Mouse (Mus musculus) monocyte, adult 2 months (primary cell): ENCODE results near the gene Erc2.

Source experiments
- DNase-seq, 2 experiments: peaks; one replicate each; pipeline ENCODE4 v3.0.0; 2022; ENCODE audit warnings: low spot score in 2 of 2, low read depth in 1 of 2

The Erc2 gene

DNA sequence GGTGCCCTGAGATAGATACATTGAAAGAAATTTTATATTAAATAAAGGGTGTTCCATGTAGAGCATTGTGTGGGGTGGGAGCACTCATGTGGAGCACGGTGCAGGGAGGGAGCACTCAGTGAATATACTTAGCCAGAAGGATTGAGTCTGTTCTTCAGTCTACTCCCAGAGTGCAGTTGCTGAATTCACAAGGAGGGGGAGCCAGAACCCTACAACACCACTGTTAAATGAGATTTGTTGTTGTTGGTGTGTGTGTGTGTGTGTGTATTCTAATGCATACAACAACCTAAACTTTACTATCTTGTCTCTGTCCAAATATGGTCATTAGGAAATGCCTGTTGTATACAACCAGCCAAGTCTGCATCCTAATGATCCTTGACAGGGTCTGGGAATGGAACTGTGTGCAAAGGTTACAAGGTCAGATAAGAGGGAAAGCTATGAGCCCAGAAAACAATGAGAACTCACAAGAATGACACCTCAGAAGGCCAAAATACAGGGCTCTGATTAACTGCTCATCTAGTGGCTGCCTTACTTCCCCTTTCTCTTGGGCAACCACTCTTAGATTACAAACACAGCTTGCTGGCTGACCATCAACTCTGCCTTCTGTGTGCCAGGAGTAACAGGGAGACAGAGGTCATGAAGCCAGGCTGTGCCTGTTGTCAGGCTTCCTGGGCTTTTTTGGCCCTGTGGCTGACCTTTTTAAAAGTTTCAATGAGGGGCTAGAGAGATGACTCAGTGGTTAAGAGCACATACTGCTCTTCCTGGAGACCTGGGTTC, 661.3 kb downstream of the Erc2 start:
- DNase-seq: no peak

- DNase-seq: no peak
Observed at GRCm38 (mm10) chr14:28286511-28286910, 664.3 kb downstream of the Erc2 start.

- DNase-seq: no peak
Observed at GRCm38 (mm10) chr14:28288196-28288595, 666.0 kb downstream of the Erc2 start.

DNA sequence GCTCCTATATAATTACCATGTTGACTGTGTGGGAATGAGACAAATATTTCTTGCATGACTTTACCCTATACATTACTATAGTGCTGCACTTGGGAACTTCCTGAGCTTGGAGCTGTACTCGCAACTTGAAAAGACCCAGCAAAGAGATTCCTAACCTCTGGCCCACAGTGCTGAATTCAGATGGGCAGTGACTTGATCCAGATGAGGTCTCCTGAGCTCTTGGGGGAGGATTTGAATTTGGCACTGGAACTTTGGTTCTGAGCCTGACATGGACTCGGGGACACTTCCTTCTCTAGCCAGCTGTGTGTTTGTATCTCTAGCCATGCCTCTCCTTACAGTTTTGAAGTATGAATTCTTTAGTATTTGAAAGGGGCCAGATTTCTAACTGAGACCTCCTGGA, 666.7 kb downstream of the Erc2 start:
- DNase-seq: no peak

DNA sequence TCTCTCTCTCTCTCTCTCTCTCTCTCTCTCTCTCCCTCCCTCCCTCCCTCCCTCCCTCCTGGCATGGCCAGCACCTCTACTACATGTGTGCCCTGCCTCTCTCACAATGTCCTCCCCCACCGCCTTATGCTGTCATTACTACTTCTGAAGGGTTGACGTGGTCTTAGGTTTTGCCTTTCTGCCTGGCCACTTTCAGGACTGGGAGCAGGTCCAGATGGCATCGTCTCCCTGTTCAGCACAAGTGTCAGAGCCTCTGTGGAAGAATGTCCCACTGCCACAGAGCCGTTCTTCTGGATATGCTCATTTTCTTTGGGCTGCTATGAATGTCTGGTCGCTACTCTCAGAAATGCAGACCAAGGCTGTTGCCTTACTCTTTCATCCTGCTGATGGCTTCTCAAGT, 671.7 kb downstream of the Erc2 start:
- DNase-seq: no peak

DNA sequence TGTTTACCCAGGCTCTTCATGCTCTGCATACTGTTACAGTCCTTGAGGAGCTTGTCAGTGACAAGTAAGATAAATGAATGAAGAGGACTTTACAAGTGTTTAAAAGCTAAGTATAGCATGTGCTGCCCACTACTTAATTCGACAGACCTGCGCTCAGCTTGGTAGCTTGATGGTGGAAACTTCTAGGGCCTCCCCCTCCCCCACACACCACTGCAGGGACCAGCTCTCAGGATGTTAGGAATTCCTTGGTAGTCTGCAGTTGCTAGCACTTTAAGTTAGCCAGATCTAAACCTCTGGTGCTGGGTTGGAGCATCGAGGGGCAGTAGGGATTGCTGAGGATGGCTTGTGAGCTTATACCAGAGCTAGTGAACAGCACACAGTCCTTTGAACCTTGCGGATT, 672.9 kb downstream of the Erc2 start:
- DNase-seq: no peak

DNA sequence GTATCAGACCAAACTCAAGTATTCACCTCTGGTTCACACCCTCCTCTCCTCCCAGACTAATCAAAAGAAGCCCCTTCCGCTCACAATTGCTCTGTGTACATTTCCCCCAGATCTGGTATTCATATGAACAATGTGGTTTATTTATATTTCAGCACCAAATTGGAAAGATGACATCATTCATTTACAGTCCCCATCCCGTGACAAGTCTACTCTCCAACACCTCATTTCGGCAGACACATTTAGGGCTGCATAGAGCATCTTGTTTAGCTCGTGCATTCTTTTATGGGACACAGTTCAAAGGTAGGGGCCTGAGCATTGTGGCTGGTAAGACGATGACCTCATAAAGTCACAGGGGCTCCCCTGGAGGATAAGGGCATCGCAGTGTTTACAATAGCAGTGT, 677.9 kb downstream of the Erc2 start:
- no peak for DNase-seq

- no peak for DNase-seq
Observed at GRCm38 (mm10) chr14:28301251-28301650, 679.0 kb downstream of the Erc2 start.

DNA sequence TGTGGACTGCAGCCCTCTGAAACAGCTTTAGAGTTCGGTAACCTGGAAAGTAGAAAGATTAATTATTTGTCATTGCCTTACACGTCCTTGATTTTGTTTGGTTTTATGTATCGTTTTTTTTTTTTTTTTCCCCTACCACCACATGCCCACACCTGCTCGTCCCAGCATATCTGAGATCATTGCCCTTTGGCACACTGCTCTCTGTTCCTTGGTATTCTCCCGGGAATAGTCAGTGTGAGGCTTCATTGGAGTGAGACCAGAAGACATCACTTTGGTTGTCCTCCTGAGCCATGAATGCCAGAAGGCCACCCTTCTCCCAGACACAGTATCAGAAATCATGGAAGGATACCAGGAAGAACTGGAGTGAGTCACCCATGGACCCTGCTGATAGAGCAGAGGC, 681.9 kb downstream of the Erc2 start:
- no peak for DNase-seq

DNA sequence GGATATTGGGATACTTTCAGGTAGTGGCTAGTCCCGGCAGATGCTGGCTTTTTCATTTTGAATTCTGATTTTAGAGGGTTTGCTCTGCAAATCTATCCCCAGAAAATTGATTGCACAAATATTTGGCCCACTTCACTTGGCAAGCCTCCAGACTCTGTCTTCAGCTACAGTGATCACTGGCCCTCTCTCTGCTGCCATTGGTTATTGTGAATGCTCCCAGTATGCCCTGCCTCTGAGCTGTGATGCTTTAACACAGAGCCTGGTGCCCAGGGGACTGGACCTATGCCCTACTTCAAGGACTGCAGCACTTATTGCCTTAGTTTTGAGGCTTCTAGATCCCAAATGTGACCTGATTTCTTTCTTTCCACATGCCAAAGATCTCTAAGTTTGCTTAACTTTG, 686.4 kb downstream of the Erc2 start:
- no peak for DNase-seq

DNA sequence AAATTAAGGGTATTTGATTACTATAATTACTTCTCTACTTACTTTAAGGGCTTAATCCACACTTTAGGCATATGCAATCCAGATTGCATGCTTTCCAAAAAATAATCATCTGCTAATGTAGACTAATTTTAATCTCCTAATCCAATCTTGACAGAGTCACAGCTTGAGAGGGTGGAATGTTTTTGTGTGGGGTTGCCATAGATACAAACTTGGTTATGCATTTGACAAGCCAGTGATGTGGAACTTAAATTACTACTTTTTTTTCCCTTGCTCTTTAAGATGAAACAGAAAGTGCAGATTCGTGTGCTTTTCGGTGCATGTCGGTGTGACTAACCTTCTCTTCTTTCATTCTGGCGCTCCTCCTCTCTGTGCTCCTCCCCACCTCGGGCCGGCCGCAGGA, 694.6 kb downstream of the Erc2 start:
- no peak for DNase-seq

DNA sequence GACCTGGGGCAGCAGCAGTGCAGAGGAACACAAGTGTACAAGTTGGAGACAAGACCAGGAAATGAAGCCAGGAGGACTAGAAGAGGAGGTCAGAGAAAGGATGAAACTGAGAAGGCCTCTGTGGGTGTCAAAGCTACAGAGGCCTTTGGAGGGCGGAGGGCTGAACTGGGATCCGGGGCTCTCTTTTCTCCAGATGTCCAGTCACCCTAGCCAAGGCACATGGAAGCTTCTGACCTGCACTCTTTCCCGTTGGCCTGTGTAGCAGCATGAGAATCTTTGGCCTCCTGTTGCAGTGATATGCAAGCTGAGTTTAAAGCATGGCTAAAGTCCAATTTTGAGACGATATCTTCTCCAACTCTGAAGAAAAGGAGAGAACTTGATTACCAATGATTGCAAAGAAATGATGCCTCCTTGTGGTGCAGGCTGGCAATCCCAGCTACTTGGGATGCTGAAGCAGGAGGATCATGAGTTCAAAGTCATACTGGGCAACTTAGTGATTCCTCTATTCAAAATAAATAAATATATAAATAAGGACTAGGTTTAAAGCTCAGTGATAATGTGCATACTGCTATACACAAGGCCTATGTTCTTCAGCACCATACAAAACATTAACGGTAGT, 699.8 kb downstream of the Erc2 start:
- no peak for DNase-seq

DNA sequence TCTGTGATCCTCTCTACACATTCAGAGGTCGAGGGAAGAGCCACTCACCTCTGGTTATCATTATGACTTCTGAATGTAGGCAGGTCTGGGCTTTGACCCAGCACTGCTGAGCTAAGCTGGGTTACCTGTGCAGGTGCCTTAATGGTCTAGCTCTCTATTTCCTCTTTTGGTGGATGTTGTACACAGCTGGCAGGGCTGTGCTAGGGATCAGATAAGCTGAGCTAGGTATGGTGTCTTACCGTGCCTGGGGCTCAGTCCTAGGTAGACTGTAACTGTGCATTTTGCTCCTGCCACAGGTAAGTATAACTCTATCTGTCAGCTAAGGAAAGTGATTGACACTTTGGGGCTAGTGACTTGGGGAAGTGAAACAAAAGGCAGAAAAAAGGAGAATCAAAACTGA, 701.0 kb downstream of the Erc2 start:
- no peak for DNase-seq

GRCm38 (mm10) chr14:28323727-28324126, 701.5 kb downstream of the Erc2 start:
- DNase-seq: no peak

DNA sequence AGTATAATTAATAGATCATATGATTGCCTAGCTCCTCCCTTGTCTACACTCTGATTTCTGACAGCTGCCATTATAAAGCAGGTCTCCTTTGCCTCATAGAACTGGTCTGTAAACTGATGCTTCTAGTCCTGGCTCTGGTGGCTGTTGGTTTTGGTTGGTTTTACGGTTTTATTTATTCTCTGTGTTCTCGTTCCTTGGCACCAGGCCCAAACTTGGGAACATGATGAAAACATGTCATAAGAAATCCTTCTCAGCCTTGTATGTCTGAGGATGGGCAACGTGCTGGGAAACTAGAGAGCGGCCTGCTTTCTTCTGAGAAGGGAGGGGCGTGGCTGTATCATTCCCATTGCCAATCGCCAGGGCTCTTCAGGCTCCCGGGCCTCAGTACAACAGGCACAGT, 704.2 kb downstream of the Erc2 start:
- no peak for DNase-seq

GRCm38 (mm10) chr14:28328512-28328911, 706.3 kb downstream of the Erc2 start:
- no peak for DNase-seq

DNA sequence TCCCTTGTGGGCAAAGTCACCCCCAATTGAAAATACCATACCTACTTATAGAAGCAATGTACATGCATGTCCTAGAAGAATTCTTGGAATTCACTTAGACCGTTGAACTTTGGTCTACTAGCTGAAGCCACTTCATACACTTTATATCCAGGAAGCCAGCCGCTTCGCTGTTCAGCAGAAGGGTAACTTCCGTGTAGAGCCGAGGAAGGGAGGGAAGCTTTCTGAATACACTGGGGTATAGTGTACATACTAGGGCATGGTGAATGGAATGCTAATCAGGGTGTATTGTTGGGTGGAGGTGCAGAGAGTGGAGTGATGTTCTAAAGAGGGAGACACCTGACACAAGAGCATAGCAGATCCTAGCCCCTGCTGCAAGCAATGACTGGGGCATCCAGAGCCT, 708.9 kb downstream of the Erc2 start:
- DNase-seq: no peak

- no peak for DNase-seq
Observed at GRCm38 (mm10) chr14:28332351-28332953, 710.2 kb downstream of the Erc2 start.

GRCm38 (mm10) chr14:28339146-28339545, 716.9 kb downstream of the Erc2 start:
- no peak for DNase-seq

GRCm38 (mm10) chr14:28349129-28349528, 726.9 kb downstream of the Erc2 start:
- no peak for DNase-seq

- no peak for DNase-seq
Observed at GRCm38 (mm10) chr14:28356031-28356430, 733.8 kb downstream of the Erc2 start.

- DNase-seq: no peak
Observed at GRCm38 (mm10) chr14:28359502-28359901, 737.3 kb downstream of the Erc2 start.

DNA sequence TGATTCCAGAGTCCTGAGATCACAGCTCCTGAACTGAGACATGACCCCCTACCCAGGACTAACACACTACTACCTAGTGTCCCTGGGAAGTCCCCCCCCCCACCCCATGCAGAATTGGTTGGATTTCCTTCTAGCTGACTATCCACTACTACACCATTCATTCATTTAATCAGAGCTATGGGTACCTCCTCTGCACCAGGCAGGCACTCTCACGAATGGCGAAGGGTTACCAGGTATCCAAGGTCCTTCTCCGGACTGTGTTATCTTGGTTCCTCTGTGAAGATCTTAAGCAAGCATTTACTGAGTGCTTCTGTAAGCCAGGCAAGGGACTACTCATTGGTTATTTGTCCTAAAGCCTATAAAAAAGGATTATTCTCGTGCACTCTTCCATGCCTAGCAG, 737.8 kb downstream of the Erc2 start:
- no peak for DNase-seq
